Mouse (Mus musculus): ENCODE data around the gene Lag3. TPM values are rescaled to one million over a fixed set of nuclear protein-coding genes. Genes with fewer than 3 reads are reported as not detected.

The Lag3 gene
- total and polyA plus RNA-seq, 3 experiments = 0.52 to 2.0 (median 1.2) TPM

DNA sequence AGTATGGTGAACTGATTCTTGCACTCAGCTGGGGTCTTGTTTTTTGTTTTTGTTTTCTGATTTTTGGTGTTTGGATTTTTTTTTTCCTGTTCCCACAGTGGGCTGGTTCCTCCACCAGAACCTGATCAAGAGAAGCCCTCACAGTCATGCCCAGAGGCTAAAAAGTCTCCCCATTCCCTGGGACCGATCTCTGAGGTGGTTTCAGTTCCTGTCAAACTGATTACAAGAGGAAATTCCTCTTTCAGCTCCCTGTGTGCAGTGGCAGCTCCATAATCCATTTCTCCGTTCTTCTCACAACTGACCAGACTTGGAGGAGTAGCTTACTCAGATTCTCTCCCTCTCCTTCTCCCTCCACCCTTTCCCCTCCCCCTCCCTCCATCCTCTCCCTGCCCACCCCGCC lies 37.2 kb downstream of the Lag3 start:
- no peak overlapping the region for H3K27ac ChIP-seq (ENCODE audit: insufficient read depth, low read depth)
- H3K9ac ChIP-seq (ENCODE audit: insufficient read depth, low read depth) = no peak overlapping the region
- no peak overlapping the region for H3K4me3 ChIP-seq (replicated peaks in 1 of 3; ENCODE audit: low read depth in 2 of 3, low read length in 2 of 3, poor library complexity in 1 of 3)
- dilution Hi-C loops (cut with MboI; ENCODE audit: extremely low pct_ligation_motif_present, extremely low pct_unique_long_range_greater_than_20kb, low sequenced_read_pairs) = no loop called here
- in situ Hi-C loops (cut with MboI; ENCODE audit: low pct_ligation_motif_present, low pct_unique_long_range_greater_than_20kb, low sequenced_read_pairs) = loop anchor here (25.0 kb wide), 1 partner anchor 163 kb away; the partner anchor contains the start of genes Acrbp and Ing4
- H3K27me3 ChIP-seq (replicated peaks) = no peaks in the 10 kb centered on the region
- no peak for DNase-seq (ENCODE audit: extremely low read depth)
- H3K4me2 ChIP-seq (ENCODE audit: insufficient read depth, low read depth, poor library complexity, severe bottlenecking) = peak overlapping the region; percentile 8; the same call in 1 of the 2 replicates
- no peaks in the 10 kb centered on the region for H3K79me2 ChIP-seq (replicated peaks; ENCODE audit: control insufficient read depth, extremely low read depth, insufficient read depth, poor library complexity, severe bottlenecking)
- H3K36me3 ChIP-seq (replicated peaks in 1 of 2; ENCODE audit: control insufficient read depth in 1 of 2, insufficient read depth in 1 of 2, low read length in 1 of 2) = no peaks in the 10 kb centered on the region
- TF ChIP-seq MYC (IDR thresholded peaks at IDR 0.05; ENCODE audit: low read depth, low read length) (no peak), EP300 (IDR thresholded peaks at IDR 0.05; ENCODE audit: low read length) (no peak), ZMIZ1 (IDR thresholded peaks at IDR 0.05; ENCODE audit: low read depth, low read length) (no peak), CHD1 (IDR thresholded peaks at IDR 0.05; ENCODE audit: low read depth, low read length) (no peak), CTCF (conservative IDR thresholded peaks at IDR 0.05 in 1 of 2, IDR thresholded peaks at IDR 0.05 in 1 of 2; ENCODE audit: low read depth in 2 of 2, low read length in 2 of 2) (no peak), MAFK (IDR thresholded peaks at IDR 0.05; ENCODE audit: insufficient replicate concordance, low read length) (no peak), USF1 (IDR thresholded peaks at IDR 0.05; ENCODE audit: low read depth, low read length) (no peak), RAD21 (IDR thresholded peaks at IDR 0.05; ENCODE audit: low read depth, low read length) (no peak; the same call in 1 of the 2 replicates), IRF4 (IDR thresholded peaks at IDR 0.05; ENCODE audit: low read depth, low read length) (peak; percentile 41; the same call in 1 of the 2 replicates)
- H3K9me3 ChIP-seq (replicated peaks; ENCODE audit: low read length) = no peaks in the 10 kb centered on the region
- peaks cover 5 to 11% of the 10 kb centered on the region in 2 experiments; a peak in 3 of 4 replicates for H3K4me1 ChIP-seq (ENCODE audit: control insufficient read depth in 1 of 2, insufficient read depth in 2 of 2)

DNA sequence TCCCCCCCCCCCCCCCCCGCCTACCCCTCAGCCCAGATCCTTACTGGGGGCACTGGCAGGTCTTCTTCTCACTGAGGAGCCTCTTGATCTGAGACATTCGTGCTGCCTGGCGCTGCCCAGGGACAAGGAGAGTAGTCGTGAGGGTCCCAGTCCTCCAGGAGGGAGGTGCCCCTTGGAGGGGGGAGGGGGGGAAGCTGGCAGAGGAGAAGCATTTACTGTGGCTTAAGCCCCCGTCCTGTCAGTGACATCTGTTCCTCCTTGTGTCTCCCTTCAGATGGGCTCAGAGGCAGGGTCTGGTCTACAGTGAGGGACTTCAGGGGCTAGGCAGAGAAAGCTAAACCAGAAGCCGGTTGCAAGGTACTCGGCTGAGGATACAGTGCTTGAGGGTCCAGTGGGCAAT lies 44.9 kb downstream of the Lag3 start:
- H3K36me3 ChIP-seq (replicated peaks in 1 of 2; ENCODE audit: control insufficient read depth in 1 of 2, insufficient read depth in 1 of 2, low read length in 1 of 2) = no peaks in the 10 kb centered on the region
- dilution Hi-C loops (cut with MboI; ENCODE audit: extremely low pct_ligation_motif_present, extremely low pct_unique_long_range_greater_than_20kb, low sequenced_read_pairs) = no loop called here

More for the DNA sequence above, 44.9 kb downstream of the Lag3 start:
- Histone ChIP-seq H3K4me2 (ENCODE audit: insufficient read depth, low read depth, poor library complexity, severe bottlenecking) (no peak overlapping the region), H3K4me3 (replicated peaks in 1 of 3; ENCODE audit: low read depth in 2 of 3, low read length in 2 of 3, poor library complexity in 1 of 3) (no peak overlapping the region), H3K27ac (ENCODE audit: insufficient read depth, low read depth) (no peak overlapping the region), H3K27me3 (replicated peaks) (peaks cover 22% of the 10 kb centered on the region), H3K4me1 (ENCODE audit: control insufficient read depth in 1 of 2, insufficient read depth in 2 of 2) (peaks cover 18 to 29% of the 10 kb centered on the region in 2 experiments), H3K79me2 (replicated peaks; ENCODE audit: control insufficient read depth, extremely low read depth, insufficient read depth, poor library complexity, severe bottlenecking) (no peaks in the 10 kb centered on the region), H3K9me3 (replicated peaks; ENCODE audit: low read length) (no peaks in the 10 kb centered on the region), H3K9ac (ENCODE audit: insufficient read depth, low read depth) (no peak overlapping the region)
- TF ChIP-seq KAT2A (IDR thresholded peaks at IDR 0.05; ENCODE audit: insufficient replicate concordance, low read length) (no peak), MYC (IDR thresholded peaks at IDR 0.05; ENCODE audit: low read depth, low read length) (no peak), SMC3 (IDR thresholded peaks at IDR 0.05; ENCODE audit: low read depth, low read length) (no peak), POLR2A (IDR thresholded peaks at IDR 0.05; ENCODE audit: low read depth, low read length) (no peak), MAFK (IDR thresholded peaks at IDR 0.05; ENCODE audit: insufficient replicate concordance, low read length) (no peak), CTCF (conservative IDR thresholded peaks at IDR 0.05 in 1 of 2, IDR thresholded peaks at IDR 0.05 in 1 of 2; ENCODE audit: low read depth in 2 of 2, low read length in 2 of 2) (no peak), PAX5 (IDR thresholded peaks at IDR 0.05; ENCODE audit: low read length) (no peak), CHD2 (IDR thresholded peaks at IDR 0.05; ENCODE audit: low read length) (no peak), UBTF (IDR thresholded peaks at IDR 0.05; ENCODE audit: low read depth, low read length) (no peak), ZMIZ1 (IDR thresholded peaks at IDR 0.05; ENCODE audit: low read depth, low read length) (no peak), NRF1 (IDR thresholded peaks at IDR 0.05; ENCODE audit: low read depth, low read length) (no peak), IRF4 (IDR thresholded peaks at IDR 0.05; ENCODE audit: low read depth, low read length) (no peak), MAZ (IDR thresholded peaks at IDR 0.05; ENCODE audit: low read depth, low read length) (no peak), ELF1 (IDR thresholded peaks at IDR 0.05; ENCODE audit: low read depth, low read length) (no peak), SIN3A (IDR thresholded peaks at IDR 0.05; ENCODE audit: low read length) (no peak), POLR2AphosphoS2 (IDR thresholded peaks at IDR 0.05; ENCODE audit: low read depth, low read length) (no peak), TBP (conservative IDR thresholded peaks at IDR 0.05; ENCODE audit: low read depth, low read length) (no peak)
- in situ Hi-C loops (cut with MboI; ENCODE audit: low pct_ligation_motif_present, low pct_unique_long_range_greater_than_20kb, low sequenced_read_pairs) = loop anchor here (5.0 to 25.0 kb wide), 2 partner anchors 36 to 171 kb away; partner anchors contain the start of genes Acrbp and Ing4
- no peak for DNase-seq (ENCODE audit: extremely low read depth)
